Mouse (Mus musculus): Measurements from ENCODE around the gene Atcay.
A peak's percentile ranks its signal among the peaks of the same experiment; 100 is the strongest.
"Not testable (repeated sequence)": the region's sequence is repeated elsewhere in the genome, so short reads cannot be mapped to it uniquely, and the experiment has no call there.

Gene Atcay

GRCm38 (mm10) chr10:81200605-81201287 is 29.9 kb downstream of the Atcay start:
- DNase-seq (ENCODE audit: extremely low spot score, low spot score) = no peak

- no peak for DNase-seq (ENCODE audit: extremely low spot score, low spot score)
These were observed 30.5 kb downstream of the Atcay start for GRCm38 (mm10) chr10:81200141-81200540.

DNA sequence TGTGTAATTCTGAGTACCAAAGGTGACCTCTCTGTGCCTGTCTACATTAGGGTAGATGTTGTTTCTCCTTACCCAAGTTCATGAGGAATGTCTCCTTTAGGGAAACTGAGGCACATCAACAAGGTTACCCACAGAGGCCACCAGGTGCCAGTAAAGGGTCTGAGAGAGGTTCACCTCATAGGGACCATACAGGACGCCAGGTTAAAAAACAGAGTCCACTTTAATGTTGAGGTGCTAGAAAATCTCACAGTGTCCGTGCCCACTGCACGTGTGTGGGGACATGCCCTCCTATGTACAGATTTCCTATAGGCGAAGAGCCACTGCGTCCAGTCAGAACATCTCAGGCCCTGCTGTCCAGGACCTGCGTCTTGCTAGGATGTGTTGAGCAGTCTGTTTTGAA is 31.6 kb downstream of the Atcay start:
- DNase-seq (ENCODE audit: extremely low spot score, low spot score) = no peak

GRCm38 (mm10) chr10:81198230-81198629 is 32.4 kb downstream of the Atcay start:
- DNase-seq (ENCODE audit: extremely low spot score, low spot score) = peak; percentile 67

- DNase-seq (ENCODE audit: extremely low spot score, low spot score) = no peak
These were observed 33.3 kb downstream of the Atcay start for GRCm38 (mm10) chr10:81197305-81197704.

GRCm38 (mm10) chr10:81196470-81197065 is 34.1 kb downstream of the Atcay start:
- DNase-seq (ENCODE audit: extremely low spot score, low spot score) = no peak

GRCm38 (mm10) chr10:81195300-81195699 is 35.3 kb downstream of the Atcay start:
- DNase-seq (ENCODE audit: extremely low spot score, low spot score) = no peak

DNA sequence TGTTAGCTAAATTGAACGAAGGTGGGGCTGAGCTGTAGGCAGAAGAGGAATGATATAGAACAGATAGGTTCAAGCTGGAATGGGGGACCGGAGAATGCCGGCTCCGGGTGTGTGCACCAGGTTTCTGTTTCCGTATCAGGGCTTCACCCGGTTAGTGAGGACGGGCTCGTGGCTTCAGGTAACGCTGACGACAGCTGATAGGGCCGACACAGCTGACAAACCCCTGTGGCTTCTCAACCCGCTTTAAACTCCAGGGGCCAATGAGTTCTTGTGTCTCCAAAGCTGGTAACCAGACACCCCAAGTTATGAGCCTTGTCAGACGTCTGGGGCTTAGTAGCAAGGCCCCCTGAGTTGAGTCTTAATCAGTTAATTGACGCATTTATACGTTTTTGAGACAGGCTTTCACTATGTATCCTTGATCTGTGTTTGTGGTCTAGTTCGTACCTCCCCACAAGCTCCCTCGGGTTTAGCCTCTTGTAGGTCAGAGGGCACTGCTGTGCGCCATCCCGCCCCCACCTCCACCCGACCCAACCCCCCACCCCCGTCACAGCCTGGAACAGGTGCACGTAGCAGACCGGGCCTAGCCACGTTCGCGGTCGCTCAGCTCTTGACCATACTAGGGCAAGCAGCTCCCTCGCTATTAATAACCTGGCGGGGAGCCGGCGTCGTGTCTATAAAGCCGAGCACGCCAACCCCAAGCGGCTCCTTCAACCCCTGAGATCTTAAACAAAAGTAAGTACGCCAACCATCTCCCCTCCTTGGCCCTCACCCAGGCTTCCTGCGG is 36.5 kb downstream of the Atcay start:
- DNase-seq (ENCODE audit: extremely low spot score, low spot score) = no peak

GRCm38 (mm10) chr10:81192968-81193501 is 37.6 kb downstream of the Atcay start:
- DNase-seq (ENCODE audit: extremely low spot score, low spot score) = peak; percentile 57

DNA sequence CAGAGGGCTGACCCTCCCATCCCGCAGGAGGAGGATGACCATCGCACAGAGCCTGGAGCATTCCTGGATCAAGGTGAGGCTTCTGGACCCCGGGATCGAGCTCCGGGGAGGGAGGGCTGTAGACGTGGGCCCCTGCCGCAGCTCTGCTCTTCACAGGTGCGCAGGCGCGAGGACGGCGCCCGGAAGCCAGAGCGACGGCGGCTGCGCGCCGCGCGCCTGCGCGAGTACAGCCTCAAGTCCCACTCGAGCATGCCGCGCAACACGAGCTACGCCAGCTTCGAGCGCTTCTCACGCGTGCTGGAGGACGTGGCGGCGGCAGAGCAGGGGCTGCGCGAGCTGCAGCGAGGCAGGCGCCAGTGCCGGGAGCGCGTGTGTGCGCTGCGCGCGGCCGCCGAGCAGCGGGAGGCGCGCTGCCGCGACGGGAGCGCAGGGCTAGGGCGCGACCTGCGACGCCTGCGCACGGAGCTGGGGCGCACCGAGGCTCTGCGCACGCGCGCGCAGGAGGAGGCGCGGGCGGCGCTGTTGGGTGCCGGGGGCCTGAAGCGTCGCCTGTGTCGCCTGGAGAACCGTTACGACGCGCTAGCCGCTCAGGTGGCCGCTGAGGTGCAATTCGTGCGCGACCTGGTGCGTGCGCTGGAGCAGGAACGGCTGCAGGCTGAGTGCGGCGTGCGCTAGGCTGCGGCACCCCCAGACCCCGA is 38.2 kb downstream of the Atcay start:
- peak; percentile 81 for DNase-seq (ENCODE audit: extremely low spot score, low spot score)

DNA sequence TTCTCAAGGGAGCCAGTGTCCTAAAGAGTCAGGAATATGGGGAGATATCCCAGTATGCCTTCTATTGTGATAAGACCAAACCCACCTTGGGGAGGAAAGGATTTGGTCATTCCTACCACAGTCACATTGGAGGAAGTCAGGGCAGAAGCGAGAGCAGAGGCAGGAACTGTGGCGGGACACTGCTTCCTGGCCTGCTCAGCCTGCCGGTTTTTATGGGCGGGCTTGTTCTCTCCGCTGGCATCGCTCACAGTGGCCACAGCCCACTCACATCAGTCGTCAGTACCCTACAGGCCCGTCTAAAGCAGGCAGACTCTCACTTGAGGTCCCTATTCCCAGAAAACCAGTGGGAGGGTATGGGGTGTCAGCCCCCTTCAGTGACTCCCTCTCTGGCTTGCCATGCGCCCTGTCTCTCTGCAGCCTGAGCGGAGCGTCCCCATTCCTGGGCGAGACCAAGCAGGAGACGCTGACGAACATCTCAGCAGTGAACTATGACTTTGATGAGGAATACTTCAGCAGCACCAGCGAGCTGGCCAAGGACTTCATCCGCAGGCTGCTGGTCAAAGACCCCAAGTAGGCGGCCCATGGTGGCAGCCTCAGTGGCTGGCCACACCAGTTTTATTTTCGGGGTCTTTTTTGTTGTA is 39.2 kb downstream of the Atcay start:
- DNase-seq (ENCODE audit: extremely low spot score, low spot score) = no peak

DNA sequence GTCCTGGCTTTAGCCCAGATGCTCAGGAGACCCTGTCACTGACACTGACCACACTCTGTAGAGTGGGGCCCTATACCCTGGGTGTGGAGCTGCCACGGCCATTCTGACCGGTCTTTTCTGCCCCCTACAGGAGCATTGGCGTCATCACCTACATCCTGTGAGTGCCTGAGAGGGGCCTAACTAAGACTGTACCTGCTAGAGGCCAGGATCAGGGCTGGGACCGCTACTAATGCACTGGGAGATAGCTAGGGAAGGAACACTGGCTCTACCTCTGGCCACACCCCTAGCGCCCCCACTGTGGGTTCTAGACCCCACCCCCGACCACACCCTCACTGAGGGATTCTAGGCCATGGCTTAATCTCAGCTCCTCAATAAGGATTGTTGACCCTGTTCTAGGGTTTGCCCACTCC is 39.7 kb downstream of the Atcay start:
- DNase-seq (ENCODE audit: extremely low spot score, low spot score) = no peak

- no peak for DNase-seq (ENCODE audit: extremely low spot score, low spot score)
These were observed 40.3 kb downstream of the Atcay start for GRCm38 (mm10) chr10:81190236-81190911.

DNA sequence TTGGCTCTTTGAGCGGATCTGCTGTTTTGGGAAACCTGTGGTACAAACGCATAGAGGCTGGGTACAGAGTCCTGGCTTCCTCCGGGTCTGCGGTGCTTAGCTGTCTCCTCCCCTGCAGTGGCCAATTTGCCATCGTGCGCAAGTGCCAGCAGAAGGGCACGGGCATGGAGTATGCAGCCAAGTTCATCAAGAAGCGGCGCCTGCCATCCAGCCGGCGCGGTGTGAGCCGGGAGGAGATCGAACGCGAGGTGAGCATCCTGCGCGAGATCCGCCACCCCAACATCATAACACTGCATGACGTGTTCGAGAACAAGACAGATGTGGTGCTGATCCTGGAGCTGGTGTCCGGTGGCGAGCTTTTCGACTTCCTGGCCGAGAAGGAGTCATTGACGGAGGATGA is 40.8 kb downstream of the Atcay start:
- no peak for DNase-seq (ENCODE audit: extremely low spot score, low spot score)

DNA sequence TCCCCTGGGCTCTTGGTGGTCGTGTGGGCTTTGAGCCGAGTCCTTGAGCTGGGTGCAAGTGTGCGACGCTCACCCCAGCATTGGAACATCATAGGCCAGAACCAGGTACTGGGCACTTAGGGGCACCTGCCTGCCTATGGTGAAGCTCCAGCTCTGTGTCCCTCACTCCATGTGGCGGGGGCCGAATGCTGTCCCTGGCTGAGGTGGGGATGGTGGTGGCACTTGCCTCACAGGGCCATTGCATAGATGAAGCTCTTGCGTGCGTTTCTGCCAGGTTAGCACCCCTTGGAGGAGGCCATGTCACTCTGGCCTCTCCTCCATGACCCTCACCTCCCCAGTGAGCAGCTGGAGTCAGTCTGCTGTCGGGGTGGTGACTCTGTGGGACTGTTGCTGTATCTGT is 43.5 kb downstream of the Atcay start:
- DNase-seq (ENCODE audit: extremely low spot score, low spot score) = no peak

GRCm38 (mm10) chr10:81184765-81185164 is 45.9 kb downstream of the Atcay start:
- no peak for DNase-seq (ENCODE audit: extremely low spot score, low spot score)

GRCm38 (mm10) chr10:81183805-81184204 is 46.8 kb downstream of the Atcay start, which contains the start of gene 4930442H23Rik:
4930442H23Rik (minus strand) TSS chr10:81183849.
- DNase-seq (ENCODE audit: extremely low spot score, low spot score) = no peak

DNA sequence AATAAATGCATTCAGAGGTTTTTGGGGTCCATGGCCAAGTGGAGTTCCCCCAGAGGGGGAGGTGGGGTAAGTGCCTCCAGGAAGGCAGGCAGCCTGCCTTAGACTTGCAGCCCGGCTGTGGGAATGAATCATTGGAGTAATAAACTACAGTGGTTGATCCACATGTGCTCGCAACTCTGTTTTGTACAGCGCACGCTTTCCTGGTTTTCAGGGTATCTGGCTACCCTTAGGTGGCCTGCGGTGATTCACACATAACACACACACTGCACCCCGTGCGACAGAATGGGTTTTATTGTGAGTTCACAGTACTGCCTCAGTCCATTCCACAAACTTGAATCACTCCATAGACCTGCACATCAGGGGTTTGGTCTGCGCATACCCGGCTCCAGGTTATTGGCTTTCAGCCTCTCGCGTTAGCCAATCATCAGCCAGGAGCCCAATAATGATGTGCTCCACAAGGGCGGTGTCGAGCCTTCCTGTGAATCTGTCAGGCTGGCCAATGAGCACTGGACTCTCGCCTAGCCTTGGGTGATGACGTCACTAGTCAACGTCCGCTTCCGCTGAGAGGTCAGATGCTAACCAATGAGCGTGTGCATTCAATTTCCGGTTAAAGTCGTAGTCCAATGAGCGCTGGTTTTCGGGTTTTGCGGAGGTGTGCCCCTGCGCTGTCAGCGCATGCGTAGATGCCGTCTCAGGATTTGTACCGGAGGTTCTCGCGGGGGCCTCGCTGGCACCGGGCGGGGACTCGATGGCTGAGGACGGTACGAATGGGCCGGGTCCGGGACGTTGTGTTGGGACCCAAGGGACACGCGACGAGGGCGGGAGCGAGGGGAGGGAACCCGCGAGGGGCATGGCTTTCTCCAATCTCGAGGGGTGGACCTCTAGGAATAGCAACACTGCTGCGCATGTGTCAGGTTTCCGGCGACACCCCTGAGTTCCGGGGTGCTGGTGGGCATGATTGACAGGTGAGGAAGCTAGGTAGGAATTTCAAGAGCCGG is 48.0 kb downstream of the Atcay start, which contains the start of gene Dapk3:
TSS of gene Dapk3 (plus strand) at position 670 of the 998 bp plus-strand sequence.
- peak; percentile 98 for DNase-seq (ENCODE audit: extremely low spot score, low spot score)

DNA sequence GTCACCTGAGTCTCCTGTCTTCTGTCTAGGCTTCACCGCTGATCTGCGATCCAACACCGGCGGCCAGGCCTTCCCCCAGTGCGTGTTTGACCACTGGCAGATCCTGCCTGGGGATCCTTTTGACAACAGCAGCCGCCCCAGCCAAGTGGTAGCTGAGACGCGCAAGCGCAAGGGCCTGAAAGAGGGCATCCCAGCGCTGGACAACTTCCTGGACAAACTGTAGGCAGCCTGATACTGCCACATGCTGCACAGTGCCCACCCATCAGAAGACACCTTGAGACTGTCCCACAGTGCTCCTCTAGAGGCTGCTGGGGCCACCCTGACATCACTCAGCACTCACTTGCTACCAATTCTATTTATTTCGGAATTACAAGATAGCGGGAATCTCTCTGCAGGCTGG is 48.8 kb downstream of the Atcay start:
- DNase-seq (ENCODE audit: extremely low spot score, low spot score) = not testable (repeated sequence)
